Mouse (Mus musculus) erythroblast, embryonic 14.5 days (primary cell): ENCODE measurements around the gene 1190005I06Rik. TPM values are rescaled to one million over a fixed set of nuclear protein-coding genes. Genes with fewer than 3 reads are reported as not detected.

Experiments used
- H3K27me3 ChIP-seq: 2 replicates; pipeline ENCODE4 v1.6.1; 2012; ENCODE audit warnings: inconsistent platforms; ENCODE audit not compliant: control insufficient read depth
- H3K36me3 ChIP-seq: 2 replicates; pipeline ENCODE4 v1.6.1; 2012; ENCODE audit warnings: mild to moderate bottlenecking, inconsistent platforms; ENCODE audit not compliant: control insufficient read depth
- H3K4me1 ChIP-seq: 2 replicates; pipeline ENCODE4 v1.6.1; 2012; ENCODE audit warnings: inconsistent platforms; ENCODE audit not compliant: control insufficient read depth
- H3K4me3 ChIP-seq: replicated peaks from 2 replicates; pipeline ENCODE3; 2012; ENCODE audit warnings: moderate library complexity, mild to moderate bottlenecking, inconsistent platforms
- H3K9me3 ChIP-seq: 2 replicates; pipeline ENCODE4 v1.6.1; 2012; ENCODE audit warnings: low read length, inconsistent platforms, mixed read lengths; ENCODE audit not compliant: control insufficient read depth
- GATA1 ChIP-seq: IDR thresholded peaks from 2 replicates; pipeline ENCODE4 v1.6.1; 2012; ENCODE audit warnings: low read length, inconsistent platforms, mixed read lengths
- TAL1 ChIP-seq: IDR thresholded peaks from 3 replicates; pipeline ENCODE4 v1.6.1; 2012; ENCODE audit warnings: low read length, inconsistent platforms, mixed read lengths
- polyA plus RNA-seq: library from polyadenylated mRNA; stranded (reverse); fragments of >175 nt; gene quantifications from 2 replicates; pipeline ENCODE4 v1.2.3, GENCODE M21; 2012

Gene 1190005I06Rik
- polyA plus RNA-seq, 1 experiment = 0.20 TPM

DNA sequence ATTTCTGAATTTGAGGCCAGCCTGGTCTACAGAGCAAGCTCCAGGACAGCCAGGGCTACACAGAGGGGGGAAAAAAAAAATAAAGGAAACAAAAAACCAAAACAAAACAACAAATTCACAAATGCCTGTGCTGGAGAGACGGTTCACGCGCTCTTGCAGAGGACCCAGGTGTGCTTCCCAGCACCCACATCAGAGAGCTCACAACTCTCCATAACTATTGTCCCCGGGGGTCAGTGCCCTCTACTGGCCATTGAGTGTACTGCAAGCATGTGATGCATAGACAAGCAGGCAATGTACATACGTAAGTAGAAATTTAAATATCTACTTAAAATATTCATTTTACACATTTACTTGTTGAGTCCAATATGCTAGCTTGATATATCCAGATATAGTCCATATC is 52.9 kb downstream of the 1190005I06Rik start:
- TF ChIP-seq GATA1 = no peak
- no peak for TF ChIP-seq TAL1
- Histone ChIP-seq H3K36me3 (no peaks in the 10 kb centered on the region), H3K4me1 (peaks cover 9% of the 10 kb centered on the region), H3K27me3 (peaks cover 8% of the 10 kb centered on the region), H3K4me3 (no peak overlapping the region), H3K9me3 (peaks cover 4% of the 10 kb centered on the region)

DNA sequence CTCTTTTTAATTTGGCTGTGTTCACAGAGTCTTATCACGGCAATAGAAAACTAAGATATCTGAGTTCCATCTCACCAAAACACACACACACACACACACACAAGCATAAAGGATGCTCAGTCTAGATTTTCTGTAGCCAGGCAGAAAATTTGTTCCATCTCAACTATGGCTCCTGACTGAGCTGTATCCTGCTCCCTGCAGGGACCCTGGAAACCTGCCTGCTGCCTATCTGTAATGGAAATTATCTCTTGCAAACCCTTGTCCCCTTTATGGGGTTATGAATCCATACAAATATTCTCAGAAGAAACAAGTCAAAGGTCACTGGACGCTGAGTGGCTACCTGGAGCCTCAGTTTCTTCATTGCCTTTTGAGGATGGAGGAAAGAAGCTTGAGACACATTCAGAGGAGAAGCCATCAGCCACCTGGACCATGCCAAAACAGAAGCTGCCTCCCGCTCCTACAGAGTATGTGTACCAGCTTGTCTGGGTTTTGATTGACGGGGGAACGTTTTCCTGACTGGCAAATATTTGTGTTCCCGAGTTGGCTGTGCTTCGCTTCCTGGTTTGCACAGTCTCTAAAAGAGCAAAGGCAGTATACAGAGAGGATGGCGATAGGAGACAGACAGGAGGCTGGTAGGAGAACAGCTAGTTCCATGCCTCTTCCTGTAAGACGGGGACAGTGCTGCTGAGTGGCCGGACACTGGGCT is 55.7 kb downstream of the 1190005I06Rik start:
- Histone ChIP-seq H3K4me3 (no peak overlapping the region), H3K9me3 (peaks cover 4% of the 10 kb centered on the region), H3K27me3 (no peaks in the 10 kb centered on the region; the same call in none of the 2 replicates), H3K36me3 (peaks cover 10% of the 10 kb centered on the region), H3K4me1 (peaks cover 33% of the 10 kb centered on the region)
- no peak for TF ChIP-seq TAL1
- no peak for TF ChIP-seq GATA1

DNA sequence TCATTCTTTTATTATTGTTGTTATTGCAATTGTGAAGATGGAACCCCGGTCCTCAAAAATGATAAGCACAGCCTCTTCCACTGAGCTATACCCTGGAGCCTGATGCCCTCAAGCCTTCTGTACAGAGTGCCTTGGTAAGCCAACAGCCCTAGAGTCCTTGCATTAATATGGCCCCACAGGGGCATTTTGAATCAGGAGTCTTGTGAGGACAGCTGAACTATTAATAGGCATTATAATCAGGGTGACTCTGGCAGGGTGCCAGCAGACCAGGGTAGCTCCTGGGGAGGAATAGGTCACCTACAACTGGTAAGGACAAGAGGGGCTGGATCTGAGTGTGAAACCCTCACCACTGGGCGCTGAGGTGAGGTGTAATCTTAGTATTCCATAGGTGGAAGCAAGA is 57.5 kb downstream of the 1190005I06Rik start:
- Histone ChIP-seq H3K4me1 (peaks cover 39% of the 10 kb centered on the region), H3K9me3 (peaks cover 4% of the 10 kb centered on the region), H3K4me3 (peak overlapping the region; percentile 97), H3K36me3 (peaks cover 27% of the 10 kb centered on the region), H3K27me3 (no peaks in the 10 kb centered on the region; the same call in 1 of the 2 replicates)
- TF ChIP-seq GATA1 = no peak
- TF ChIP-seq TAL1 = no peak

DNA sequence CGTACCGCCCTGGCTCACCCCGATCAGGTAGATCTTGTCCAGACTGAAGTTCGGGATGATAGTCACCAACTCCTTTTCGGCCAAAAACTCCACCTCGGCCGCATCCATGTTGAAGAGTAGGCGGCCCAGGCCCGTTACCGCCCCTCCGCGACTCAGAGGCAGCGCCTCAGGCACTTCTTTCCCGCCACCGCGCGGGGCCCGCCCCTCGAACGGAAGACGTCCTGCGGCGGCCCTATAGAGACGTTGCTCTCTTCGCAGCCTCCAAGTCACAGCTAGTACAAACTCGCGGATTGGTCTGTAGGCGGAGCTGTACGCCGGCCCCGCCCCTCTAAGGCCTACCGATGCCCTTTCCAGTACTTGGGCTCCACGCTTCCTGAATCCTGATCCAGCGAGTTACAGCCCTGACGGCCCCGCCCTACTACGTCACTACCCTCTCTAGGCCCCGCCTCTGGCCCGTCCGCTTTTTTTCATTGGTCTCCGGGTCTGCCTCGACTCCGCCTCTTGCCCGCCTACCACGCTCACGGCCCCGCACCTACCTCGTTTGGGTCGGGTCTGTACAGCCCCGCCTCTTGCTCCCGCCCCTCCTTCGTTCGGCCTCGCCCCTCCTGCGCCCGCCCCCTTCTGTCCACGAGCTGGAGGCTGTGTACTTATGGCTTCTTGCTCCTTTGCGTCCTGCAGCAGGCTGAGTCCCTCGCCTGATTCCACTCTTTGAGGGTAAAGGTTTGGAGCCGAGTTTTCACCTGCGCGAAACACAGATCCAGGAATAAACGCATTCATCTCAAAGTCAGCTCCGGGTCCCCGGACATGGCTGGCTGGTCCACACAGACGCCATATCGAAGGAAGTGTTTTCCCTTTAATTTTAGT is 58.3 kb downstream of the 1190005I06Rik start, which contains the start of gene Gins2:
Gene Gins2 (minus strand): TSS at position 397 of the 864 bp plus-strand sequence.
- peaks cover 35% of the 10 kb centered on the region for H3K36me3 ChIP-seq
- H3K27me3 ChIP-seq = no peaks in the 10 kb centered on the region; the same call in 1 of the 2 replicates
- H3K9me3 ChIP-seq = no peaks in the 10 kb centered on the region
- H3K4me1 ChIP-seq = peaks cover 43% of the 10 kb centered on the region
- peak within 1 kb of the TSS; percentile 97 for H3K4me3 ChIP-seq
- TF ChIP-seq GATA1 (no peak), TAL1 (no peak)

DNA sequence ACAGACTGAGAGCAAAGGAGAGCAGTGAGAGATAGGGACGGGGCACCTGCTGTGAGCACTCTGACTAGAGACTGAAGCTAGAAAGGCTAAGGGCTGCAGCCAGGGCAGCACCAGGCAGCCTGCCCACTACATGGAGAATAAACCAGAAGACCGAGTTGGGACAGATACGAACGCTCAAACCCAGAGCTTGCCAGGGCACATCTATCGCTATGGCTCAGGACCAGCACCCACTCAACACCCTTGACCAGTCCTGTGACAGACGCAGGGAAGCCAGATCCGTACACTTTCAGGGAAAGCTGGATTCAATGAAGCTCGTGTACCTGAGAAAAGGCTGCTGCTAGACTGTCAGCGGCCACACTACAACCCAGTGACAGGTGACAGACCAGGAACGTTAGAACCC is 61.9 kb downstream of the 1190005I06Rik start:
- Histone ChIP-seq H3K36me3 (peaks cover 66% of the 10 kb centered on the region), H3K4me1 (peaks cover 53% of the 10 kb centered on the region), H3K4me3 (no peak overlapping the region), H3K27me3 (no peaks in the 10 kb centered on the region), H3K9me3 (no peaks in the 10 kb centered on the region)
- TF ChIP-seq TAL1 (no peak), GATA1 (no peak)

DNA sequence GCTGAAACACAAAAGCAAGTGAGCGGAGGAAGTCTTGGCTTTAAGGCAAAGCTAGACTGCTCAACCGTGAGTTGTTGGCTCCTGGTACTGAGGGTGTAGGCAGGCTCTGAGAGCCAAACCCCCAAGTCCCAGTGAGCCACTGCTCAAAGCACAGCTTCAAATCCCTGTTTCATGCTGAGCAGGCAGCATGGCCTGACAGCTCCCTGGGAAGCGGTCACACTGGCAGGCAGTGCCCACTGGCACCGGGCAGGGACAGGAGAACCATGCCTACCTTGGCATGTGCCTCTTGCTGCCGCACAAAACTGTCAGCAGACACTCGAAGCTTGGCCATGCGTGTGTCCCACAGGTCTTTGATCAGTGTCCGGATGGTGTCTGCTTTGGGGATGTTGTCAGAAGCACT is 65.6 kb downstream of the 1190005I06Rik start:
- TF ChIP-seq GATA1 (no peak), TAL1 (no peak)
- H3K36me3 ChIP-seq = peaks cover 94% of the 10 kb centered on the region

DNA sequence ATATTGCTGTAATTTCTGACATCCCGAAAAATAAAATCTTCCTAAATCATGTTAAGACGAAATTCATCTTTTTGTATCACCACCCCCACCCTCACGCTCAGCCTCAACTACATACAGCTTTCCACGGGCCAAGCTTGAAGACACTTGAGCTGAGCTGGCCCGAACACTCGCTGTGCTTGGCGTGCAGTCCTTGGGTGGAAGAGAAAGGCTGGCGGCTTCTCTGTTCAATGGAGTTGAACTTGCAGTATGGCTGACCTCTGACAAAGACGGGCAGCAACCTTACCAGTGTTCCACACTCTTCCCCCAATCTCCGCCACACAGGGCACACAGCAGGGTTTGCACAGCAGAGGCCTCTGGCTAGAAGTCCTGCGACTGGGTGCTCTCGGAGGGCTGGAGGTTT is 66.1 kb downstream of the 1190005I06Rik start:
- Histone ChIP-seq H3K4me3 (no peak overlapping the region), H3K27me3 (no peaks in the 10 kb centered on the region; the same call in 1 of the 2 replicates), H3K4me1 (peaks cover 18% of the 10 kb centered on the region), H3K36me3 (peaks cover 94% of the 10 kb centered on the region), H3K9me3 (peaks cover 17% of the 10 kb centered on the region)
- TF ChIP-seq GATA1 = no peak

More for the DNA sequence above, 65.6 kb downstream of the 1190005I06Rik start:
- H3K4me3 ChIP-seq = no peak overlapping the region
- H3K4me1 ChIP-seq = peaks cover 22% of the 10 kb centered on the region
- H3K9me3 ChIP-seq = peaks cover 15% of the 10 kb centered on the region
- H3K27me3 ChIP-seq = no peaks in the 10 kb centered on the region; the same call in 1 of the 2 replicates

DNA sequence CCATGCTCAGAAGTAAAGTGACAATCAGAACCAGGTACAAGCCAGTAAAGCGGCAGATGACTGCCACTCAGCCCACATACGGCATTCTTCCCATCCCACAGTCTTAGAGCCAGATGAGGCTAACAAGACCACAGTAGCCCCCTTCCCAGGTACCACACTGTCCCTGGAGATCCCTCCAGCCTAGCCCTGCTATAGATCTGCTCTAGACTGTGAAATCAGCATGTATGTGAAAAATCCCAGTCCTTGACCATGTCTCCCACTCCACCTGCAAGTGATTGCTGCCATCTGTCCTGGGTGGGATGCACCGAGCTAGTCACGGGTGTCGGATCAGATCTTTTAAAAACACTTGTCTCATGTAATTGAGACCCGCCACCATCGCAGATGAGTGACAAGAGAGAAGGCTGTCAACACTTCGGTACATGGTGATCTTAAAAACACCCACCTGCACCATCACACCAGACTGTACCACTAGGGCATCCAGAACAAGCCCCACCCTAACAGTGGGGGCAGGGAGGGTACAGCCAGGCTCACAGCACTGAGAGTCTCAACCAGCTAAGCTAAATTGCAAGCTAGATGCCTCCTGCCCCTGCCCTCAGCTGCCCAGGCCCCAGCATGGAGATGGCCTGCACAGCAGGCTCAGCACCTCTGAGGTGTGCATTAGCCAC is 67.0 kb downstream of the 1190005I06Rik start:
- Histone ChIP-seq H3K27me3 (no peaks in the 10 kb centered on the region; the same call in 1 of the 2 replicates), H3K4me3 (no peak overlapping the region), H3K4me1 (peaks cover 16% of the 10 kb centered on the region), H3K9me3 (peaks cover 17% of the 10 kb centered on the region), H3K36me3 (peaks cover 95% of the 10 kb centered on the region)
- TF ChIP-seq GATA1 (no peak), TAL1 (no peak)

DNA sequence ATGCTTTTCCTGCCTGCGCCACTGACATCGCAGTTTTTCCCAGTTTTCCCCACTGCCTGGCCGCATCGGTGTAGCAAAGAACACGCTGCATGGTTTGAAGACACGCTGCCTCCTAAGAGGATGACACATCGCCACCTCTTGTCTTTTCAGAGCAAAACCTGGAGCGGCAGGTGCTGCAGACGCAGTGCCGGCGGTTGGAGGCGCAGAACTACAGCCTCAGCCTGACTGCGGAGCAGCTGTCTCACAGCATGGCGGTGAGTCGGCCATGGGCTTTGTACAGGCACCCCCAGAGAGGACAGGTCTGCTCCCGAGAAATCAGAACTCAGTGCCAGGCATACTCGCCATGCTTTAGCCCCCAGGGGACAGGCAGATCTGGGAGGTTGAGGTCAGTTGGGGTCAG is 69.6 kb downstream of the 1190005I06Rik start:
- Histone ChIP-seq H3K4me3 (no peak overlapping the region), H3K27me3 (no peaks in the 10 kb centered on the region; the same call in 1 of the 2 replicates), H3K4me1 (peaks cover 6% of the 10 kb centered on the region), H3K9me3 (peaks cover 17% of the 10 kb centered on the region), H3K36me3 (peaks cover 100% of the 10 kb centered on the region)
- TF ChIP-seq GATA1 (no peak), TAL1 (no peak)
